Mouse (Mus musculus): ENCODE measurements around the gene E2f4.

Gene E2f4

DNA sequence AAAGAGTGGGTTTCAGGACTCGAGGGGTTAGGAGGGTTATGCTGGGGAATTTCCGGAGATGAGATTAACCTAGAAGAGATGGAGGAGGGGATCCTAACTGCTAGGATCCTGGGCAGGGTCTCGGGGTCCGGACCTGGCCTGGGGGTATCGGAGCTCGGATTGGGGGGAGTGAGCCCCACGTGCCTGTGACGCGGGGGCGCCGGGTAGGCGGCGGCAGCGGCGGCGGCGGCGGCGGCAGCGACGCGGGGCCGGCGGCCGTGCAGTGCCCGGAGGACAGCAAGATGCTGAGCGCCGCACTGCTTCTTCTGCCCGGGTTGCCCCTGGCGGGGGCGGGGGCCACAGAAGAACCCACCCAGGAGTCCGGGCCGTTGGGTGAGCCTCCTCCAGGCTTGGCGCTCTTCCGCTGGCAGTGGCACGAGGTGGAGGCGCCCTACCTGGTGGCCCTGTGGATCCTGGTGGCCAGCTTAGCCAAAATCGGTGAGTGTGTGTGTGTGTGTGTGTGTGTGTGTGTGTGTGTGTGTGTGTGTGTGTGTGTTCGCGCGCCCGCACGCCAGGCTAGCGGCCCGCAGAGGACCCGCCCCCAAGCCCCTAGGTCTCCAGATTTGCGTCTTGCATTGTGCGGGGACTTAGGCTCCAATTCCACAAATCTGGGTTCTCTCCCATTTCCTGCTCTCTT lies 51.8 kb downstream of the E2f4 start:
- DNase-seq = peak; percentile 40

DNA sequence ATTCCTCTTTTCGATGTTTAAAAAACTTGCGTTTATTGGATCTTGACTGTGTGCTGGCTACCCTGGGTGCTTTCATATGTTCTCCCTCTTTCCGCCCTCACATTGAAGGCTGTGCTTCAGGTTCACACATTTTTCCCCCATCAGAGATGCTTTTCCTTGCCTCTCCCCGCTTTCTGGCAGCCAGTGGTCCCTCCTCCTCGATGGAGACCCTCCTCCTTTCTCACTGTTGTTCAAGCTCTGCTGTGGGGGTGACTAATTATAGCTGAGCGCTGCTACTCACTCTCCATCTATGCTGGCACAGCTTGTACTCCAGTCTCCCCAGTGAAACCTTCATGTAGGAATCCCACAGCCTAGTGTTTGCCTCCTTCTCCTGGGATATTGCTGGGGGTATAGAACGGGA lies 52.7 kb downstream of the E2f4 start:
- peak; percentile 29 for DNase-seq

DNA sequence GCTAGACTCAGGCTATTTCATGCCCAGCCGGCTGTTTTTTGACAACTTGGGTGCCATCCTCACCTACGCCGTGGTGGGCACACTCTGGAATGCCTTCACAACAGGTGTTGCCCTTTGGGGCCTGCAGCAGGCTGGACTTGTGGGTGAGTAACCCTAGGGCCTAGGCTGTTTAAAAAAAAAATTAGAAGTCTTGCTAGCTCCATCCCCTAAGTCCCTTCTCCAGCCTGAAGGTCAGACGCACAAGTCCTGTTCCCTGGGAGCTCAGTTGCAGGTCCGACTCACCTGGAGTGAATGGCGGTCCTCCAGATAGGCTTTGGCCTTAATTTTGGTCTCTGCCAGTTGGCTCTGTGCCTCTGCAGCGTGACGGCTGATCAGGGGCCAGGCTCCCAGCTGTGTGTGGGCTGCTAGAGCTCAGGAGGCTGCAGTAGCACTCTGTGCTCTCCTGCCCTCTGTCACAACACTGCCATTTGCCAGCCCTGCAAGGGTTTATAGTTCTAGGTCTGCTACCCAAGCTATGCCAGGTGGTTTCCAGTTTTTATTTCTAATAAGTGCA lies 56.2 kb downstream of the E2f4 start:
- no peak for DNase-seq

DNA sequence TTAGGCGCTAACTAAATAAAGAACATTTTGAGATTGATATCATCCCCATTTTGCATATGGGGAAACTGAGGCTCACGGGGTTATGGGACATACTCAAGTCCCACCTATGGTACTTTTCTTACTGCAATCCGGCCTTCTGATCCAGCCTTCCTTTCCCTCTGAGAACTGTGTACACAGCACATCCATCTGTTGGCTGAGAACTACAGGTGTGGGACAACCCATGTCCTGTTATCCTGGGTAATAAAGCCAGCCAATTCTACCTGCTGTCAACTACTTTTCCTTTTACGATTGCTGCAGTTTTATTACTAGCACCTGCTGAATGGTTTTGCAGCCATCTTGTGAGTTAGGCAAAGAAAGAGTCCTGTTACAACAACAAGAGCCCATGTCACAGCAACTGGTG lies 57.1 kb downstream of the E2f4 start:
- DNase-seq = no peak
